Mouse (Mus musculus) myocyte (in vitro differentiated cells): ENCODE results near the gene Cox15. TPM values are rescaled to one million over a fixed set of nuclear protein-coding genes. Genes with fewer than 3 reads are reported as not detected.
A peak's percentile ranks its signal among the peaks of the same experiment; 100 is the strongest.

Experiments
- H3K27me3 ChIP-seq: one replicate; pipeline ENCODE4 v1.6.1; 2011; ENCODE audit not compliant: control insufficient read depth, insufficient read depth, insufficient read length
- H3K36me3 ChIP-seq: one replicate; pipeline ENCODE4 v1.6.1; 2011; ENCODE audit not compliant: control insufficient read depth, insufficient read depth
- H3K4me2 ChIP-seq: one replicate; pipeline ENCODE4 v1.6.1; 2011; ENCODE audit warnings: low read depth, control low read depth
- H3K4me3 ChIP-seq: one replicate; pipeline ENCODE4 v1.5.1; 2011; ENCODE audit warnings: mild to moderate bottlenecking, control low read depth, moderate library complexity
- H3K79me2 ChIP-seq: one replicate; pipeline ENCODE4 v1.6.1; 2011; ENCODE audit not compliant: control insufficient read depth, insufficient read depth
- H3ac ChIP-seq: one replicate; pipeline ENCODE4 v1.6.1; 2011; ENCODE audit not compliant: control insufficient read depth, insufficient read length
- CEBPB ChIP-seq: IDR thresholded peaks from 2 replicates; pipeline ENCODE4 v1.6.1; 2011; ENCODE audit warnings: mild to moderate bottlenecking, moderate library complexity; ENCODE audit not compliant: poor library complexity, insufficient read depth, severe bottlenecking
- E2F4 ChIP-seq: IDR thresholded peaks from one replicate; pipeline ENCODE4 v1.6.1; 2011; ENCODE audit warnings: mild to moderate bottlenecking, control low read depth, moderate library complexity; ENCODE audit not compliant: insufficient read depth
- MAX ChIP-seq: IDR thresholded peaks from one replicate; pipeline ENCODE4 v1.6.1; 2011; ENCODE audit warnings: low read depth, mild to moderate bottlenecking, control low read depth
- MYOD1 ChIP-seq, 3 experiments: IDR thresholded peaks; one replicate each; pipeline ENCODE4 v1.6.1; 2011; ENCODE audit warnings: control low read depth in 2 of 3, low read depth in 2 of 3, mild to moderate bottlenecking in 2 of 3, moderate library complexity in 1 of 3; ENCODE audit not compliant: insufficient read length in 2 of 3, control insufficient read depth in 1 of 3
- MYOG ChIP-seq, 3 experiments: IDR thresholded peaks; one replicate each; pipeline ENCODE4 v1.6.1; 2011; ENCODE audit warnings: control low read depth in 2 of 3, low read depth in 2 of 3, mild to moderate bottlenecking in 2 of 3; ENCODE audit not compliant: insufficient read length in 2 of 3, control insufficient read depth in 1 of 3, insufficient read depth in 1 of 3
- POLR2A ChIP-seq: IDR thresholded peaks from one replicate; pipeline ENCODE4 v1.6.1; 2011; ENCODE audit warnings: low read depth, mild to moderate bottlenecking, control low read depth, moderate library complexity; ENCODE audit not compliant: insufficient read length
- POLR2AphosphoS2 ChIP-seq: IDR thresholded peaks from one replicate; pipeline ENCODE4 v1.6.1; 2011; ENCODE audit warnings: low read depth, control low read depth; ENCODE audit not compliant: insufficient read length
- REST ChIP-seq: IDR thresholded peaks from one replicate; pipeline ENCODE4 v1.6.1; 2011; ENCODE audit warnings: mild to moderate bottlenecking, control low read depth, moderate library complexity; ENCODE audit not compliant: insufficient read depth, insufficient read length
- SRF ChIP-seq: IDR thresholded peaks from one replicate; pipeline ENCODE4 v1.6.1; 2011; ENCODE audit warnings: low read depth; ENCODE audit not compliant: control insufficient read depth, insufficient read length
- TCF12 ChIP-seq: IDR thresholded peaks from one replicate; pipeline ENCODE4 v1.6.1; 2011; ENCODE audit warnings: mild to moderate bottlenecking, control low read depth; ENCODE audit not compliant: poor library complexity, insufficient read depth, severe bottlenecking
- TCF3 ChIP-seq: IDR thresholded peaks from one replicate; pipeline ENCODE4 v1.6.1; 2011; ENCODE audit warnings: low read depth, control low read depth; ENCODE audit not compliant: insufficient read length
- USF1 ChIP-seq: IDR thresholded peaks from one replicate; pipeline ENCODE4 v1.6.1; 2011; ENCODE audit warnings: low read depth, mild to moderate bottlenecking, control low read depth, moderate library complexity
- polyA plus RNA-seq: library from polyadenylated mRNA; unstranded; fragments of >200 nt; fragmentation: generic; extraction: Trizol; gene quantifications from one replicate; pipeline ENCODE4 v1.2.1, GENCODE M21; 2012; ENCODE audit warnings: missing spikeins

The Cox15 gene
- polyA plus RNA-seq, 1 experiment, result 11.5 TPM

GRCm38 (mm10) chr19:43699763-43700155 lies 53.0 kb downstream of the Cox15 start:
- no peak overlapping the region for H3K4me3 ChIP-seq
- no peak overlapping the region for H3K4me2 ChIP-seq
- H3K79me2 ChIP-seq, result no peaks in the 10 kb centered on the region
- no peak for TF ChIP-seq REST
- TF ChIP-seq USF1, result no peak
- TF ChIP-seq SRF, result no peak
- TF ChIP-seq TCF12, result no peak
- TF ChIP-seq POLR2AphosphoS2, result no peak
- TF ChIP-seq POLR2A, result no peak
- TF ChIP-seq MYOD1 (IDR thresholded peaks at IDR 0.05; ENCODE audit: control insufficient read depth in 1 of 3, insufficient read length in 2 of 3, low read depth in 2 of 3), result no peak
- TF ChIP-seq MAX, result no peak
- no peak for TF ChIP-seq CEBPB
- TF ChIP-seq E2F4, result no peak
- no peak for TF ChIP-seq TCF3
- no peak for TF ChIP-seq MYOG (IDR thresholded peaks at IDR 0.05; ENCODE audit: control insufficient read depth in 1 of 3, insufficient read depth in 1 of 3, insufficient read length in 2 of 3, low read depth in 2 of 3)
- no peaks in the 10 kb centered on the region for H3K27me3 ChIP-seq
- peaks cover 5% of the 10 kb centered on the region for H3K36me3 ChIP-seq
- H3ac ChIP-seq, result no peak overlapping the region

GRCm38 (mm10) chr19:43699021-43699762 lies 53.6 kb downstream of the Cox15 start:
- Histone ChIP-seq H3K27me3 (no peaks in the 10 kb centered on the region), H3ac (no peak overlapping the region), H3K4me2 (peak overlapping the region; percentile 16), H3K36me3 (peaks cover 5% of the 10 kb centered on the region), H3K4me3 (no peak overlapping the region), H3K79me2 (no peaks in the 10 kb centered on the region)
- no peak for TF ChIP-seq MAX
- no peak for TF ChIP-seq USF1
- TF ChIP-seq SRF, result no peak
- TF ChIP-seq MYOG (IDR thresholded peaks at IDR 0.05; ENCODE audit: control insufficient read depth in 1 of 3, insufficient read depth in 1 of 3, insufficient read length in 2 of 3, low read depth in 2 of 3), result no peak
- no peak for TF ChIP-seq REST
- no peak for TF ChIP-seq POLR2A
- no peak for TF ChIP-seq TCF12
- TF ChIP-seq CEBPB, result no peak
- no peak for TF ChIP-seq TCF3
- TF ChIP-seq E2F4, result no peak
- no peak for TF ChIP-seq MYOD1 (IDR thresholded peaks at IDR 0.05; ENCODE audit: control insufficient read depth in 1 of 3, insufficient read length in 2 of 3, low read depth in 2 of 3)
- TF ChIP-seq POLR2AphosphoS2, result no peak

GRCm38 (mm10) chr19:43697666-43698370 lies 55.0 kb downstream of the Cox15 start:
- Histone ChIP-seq H3ac (no peak overlapping the region), H3K4me2 (peak overlapping the region; percentile 8), H3K27me3 (no peaks in the 10 kb centered on the region), H3K36me3 (peaks cover 5% of the 10 kb centered on the region), H3K79me2 (no peaks in the 10 kb centered on the region), H3K4me3 (no peak overlapping the region)
- TF ChIP-seq MYOD1 (IDR thresholded peaks at IDR 0.05; ENCODE audit: control insufficient read depth in 1 of 3, insufficient read length in 2 of 3, low read depth in 2 of 3) (peak in 1 of 3 experiments; percentile 53), POLR2A (no peak), MYOG (IDR thresholded peaks at IDR 0.05; ENCODE audit: control insufficient read depth in 1 of 3, insufficient read depth in 1 of 3, insufficient read length in 2 of 3, low read depth in 2 of 3) (peak in 1 of 3 experiments; percentile 88)

- H3K36me3 ChIP-seq, result peaks cover 5% of the 10 kb centered on the region
- no peaks in the 10 kb centered on the region for H3K79me2 ChIP-seq
- H3ac ChIP-seq, result no peak overlapping the region
- peak overlapping the region; percentile 13 for H3K4me2 ChIP-seq
- H3K4me3 ChIP-seq, result no peak overlapping the region
- no peaks in the 10 kb centered on the region for H3K27me3 ChIP-seq
- TF ChIP-seq MYOG (IDR thresholded peaks at IDR 0.05; ENCODE audit: control insufficient read depth in 1 of 3, insufficient read depth in 1 of 3, insufficient read length in 2 of 3, low read depth in 2 of 3) (no peak), E2F4 (no peak), SRF (no peak), MAX (no peak)
Observed at GRCm38 (mm10) chr19:43695514-43695964, 57.3 kb downstream of the Cox15 start.

GRCm38 (mm10) chr19:43692815-43693214 lies 60.0 kb downstream of the Cox15 start:
- Histone ChIP-seq H3K36me3 (no peaks in the 10 kb centered on the region), H3ac (no peak overlapping the region), H3K79me2 (no peaks in the 10 kb centered on the region), H3K4me3 (no peak overlapping the region), H3K27me3 (no peaks in the 10 kb centered on the region), H3K4me2 (no peak overlapping the region)
- TF ChIP-seq MAX (no peak), TCF3 (no peak), POLR2A (no peak), REST (no peak), MYOD1 (IDR thresholded peaks at IDR 0.05; ENCODE audit: control insufficient read depth in 1 of 3, insufficient read length in 2 of 3, low read depth in 2 of 3) (no peak), TCF12 (no peak), SRF (no peak), POLR2AphosphoS2 (no peak), MYOG (IDR thresholded peaks at IDR 0.05; ENCODE audit: control insufficient read depth in 1 of 3, insufficient read depth in 1 of 3, insufficient read length in 2 of 3, low read depth in 2 of 3) (no peak), USF1 (no peak), E2F4 (no peak), CEBPB (no peak)
